Mouse (Mus musculus) kidney, adult 2 months (tissue): ENCODE measurements around the gene Tep1.

Experiments
- CTCF ChIP-seq: fragments of 200-500 bp; conservative IDR thresholded peaks from 2 replicates; pipeline ENCODE4 v1.5.1; 2011; ENCODE audit warnings: low read depth, mild to moderate bottlenecking, control low read depth, low read length, moderate library complexity, mixed read lengths; ENCODE audit not compliant: insufficient read depth, insufficient read length
- POLR2A ChIP-seq: fragments of 200-500 bp; IDR thresholded peaks from one replicate; pipeline ENCODE4 v1.6.1; 2011; ENCODE audit warnings: low read depth, low read length, control low read depth

DNA sequence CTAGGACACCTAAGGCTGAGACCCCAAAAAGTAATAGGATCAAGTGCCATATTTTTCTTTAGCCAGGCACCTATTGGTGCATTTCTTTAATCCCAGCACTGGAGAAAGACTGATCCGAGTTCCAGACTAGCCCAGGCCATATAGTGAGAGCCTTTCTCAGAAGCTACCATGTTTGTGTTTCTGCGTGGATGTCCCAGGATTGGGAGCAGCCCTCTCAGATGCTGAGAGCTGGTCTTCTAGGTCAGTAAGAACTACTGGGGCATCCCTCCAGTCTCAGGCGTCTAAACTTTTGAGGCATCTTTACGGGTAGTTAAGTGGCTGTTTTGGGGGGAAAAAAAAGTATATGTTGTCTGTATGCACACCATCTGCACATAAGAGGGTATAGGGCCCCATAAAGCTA is 74.4 kb downstream of the Tep1 start:
- TF ChIP-seq CTCF (no peak), POLR2A (no peak)
